Mouse (Mus musculus): Measurements from ENCODE around the gene Magi1. TPM values are rescaled to one million over a fixed set of nuclear protein-coding genes. Genes with fewer than 3 reads are reported as not detected.

Gene Magi1
- total and polyA plus RNA-seq, 3 experiments = not detected

- H3K27ac ChIP-seq (ENCODE audit: control insufficient read depth, low read depth, low read length) = no peak overlapping the region
- no peak overlapping the region for H3K4me3 ChIP-seq (ENCODE audit: control insufficient read depth in 1 of 2, insufficient read depth in 1 of 2, low read depth in 2 of 2, low read length in 2 of 2)
- no peaks in the 10 kb centered on the region for H3K27me3 ChIP-seq (ENCODE audit: control insufficient read depth in 1 of 2, insufficient read depth in 2 of 2, low read length in 2 of 2)
- DNase-seq (ENCODE audit: low read depth, low spot score) = no peak
- no peaks in the 10 kb centered on the region for H3K9me3 ChIP-seq (replicated peaks; ENCODE audit: insufficient read depth, low read length)
- no peaks in the 10 kb centered on the region for H3K79me2 ChIP-seq (ENCODE audit: control insufficient read depth, insufficient read depth, low read length, poor library complexity)
- TF ChIP-seq RCOR1 (IDR thresholded peaks at IDR 0.05; ENCODE audit: low read depth, low read length) (no peak), ELF1 (IDR thresholded peaks at IDR 0.05; ENCODE audit: low read depth, low read length) (no peak), MXI1 (IDR thresholded peaks at IDR 0.05; ENCODE audit: low read depth, low read length) (no peak), EP300 (IDR thresholded peaks at IDR 0.05; ENCODE audit: low read depth in 1 of 2, low read length in 2 of 2) (no peak), ETS1 (IDR thresholded peaks at IDR 0.05; ENCODE audit: low read depth, low read length) (no peak), MEF2A (IDR thresholded peaks at IDR 0.05; ENCODE audit: extremely low read depth, insufficient replicate concordance, low read depth, low read length, poor library complexity, severe bottlenecking) (no peak), NRF1 (IDR thresholded peaks at IDR 0.05; ENCODE audit: insufficient read depth, low read depth, low read length, poor library complexity, severe bottlenecking) (no peak), GATA1 (IDR thresholded peaks at IDR 0.05; ENCODE audit: low read depth, low read length) (no peak)
- H3K36me3 ChIP-seq (ENCODE audit: control insufficient read depth in 1 of 2, insufficient read depth in 2 of 2, low read length in 2 of 2) = no peaks in the 10 kb centered on the region
- no peak overlapping the region for H3K9ac ChIP-seq (ENCODE audit: control insufficient read depth, low read depth, low read length, poor library complexity, severe bottlenecking)
- H3K4me1 ChIP-seq (ENCODE audit: control insufficient read depth in 1 of 2, insufficient read depth in 2 of 2, low read length in 2 of 2) = no peaks in the 10 kb centered on the region
These were observed 29.8 kb downstream of the Magi1 start for GRCm38 (mm10) chr6:94253943-94254342.

- no peak for DNase-seq (ENCODE audit: low read depth, low spot score)
These were observed 32.3 kb downstream of the Magi1 start for GRCm38 (mm10) chr6:94251358-94251945.

More at GRCm38 (mm10) chr6:94251358-94251945, 32.3 kb downstream of the Magi1 start:
- Histone ChIP-seq H3K79me2 (ENCODE audit: control insufficient read depth, insufficient read depth, low read length, poor library complexity) (no peaks in the 10 kb centered on the region), H3K27ac (ENCODE audit: control insufficient read depth, low read depth, low read length) (no peak overlapping the region), H3K9me3 (replicated peaks; ENCODE audit: insufficient read depth, low read length) (no peaks in the 10 kb centered on the region), H3K4me3 (ENCODE audit: control insufficient read depth in 1 of 2, insufficient read depth in 1 of 2, low read depth in 2 of 2, low read length in 2 of 2) (no peak overlapping the region), H3K4me1 (ENCODE audit: control insufficient read depth in 1 of 2, insufficient read depth in 2 of 2, low read length in 2 of 2) (no peaks in the 10 kb centered on the region), H3K36me3 (ENCODE audit: control insufficient read depth in 1 of 2, insufficient read depth in 2 of 2, low read length in 2 of 2) (no peaks in the 10 kb centered on the region), H3K9ac (ENCODE audit: control insufficient read depth, low read depth, low read length, poor library complexity, severe bottlenecking) (no peak overlapping the region), H3K27me3 (ENCODE audit: control insufficient read depth in 1 of 2, insufficient read depth in 2 of 2, low read length in 2 of 2) (no peaks in the 10 kb centered on the region)
- no peak for TF ChIP-seq E2F4 (IDR thresholded peaks at IDR 0.05; ENCODE audit: borderline replicate concordance, low read depth, low read length)
- TF ChIP-seq UBTF (IDR thresholded peaks at IDR 0.05; ENCODE audit: borderline replicate concordance, insufficient read depth, low read depth, low read length) = no peak
- TF ChIP-seq EP300 (IDR thresholded peaks at IDR 0.05; ENCODE audit: low read depth in 1 of 2, low read length in 2 of 2) = no peak
- no peak for TF ChIP-seq GABPA (IDR thresholded peaks at IDR 0.05; ENCODE audit: low read depth, low read length)
- TF ChIP-seq MXI1 (IDR thresholded peaks at IDR 0.05; ENCODE audit: low read depth, low read length) = no peak
- no peak for TF ChIP-seq ETS1 (IDR thresholded peaks at IDR 0.05; ENCODE audit: low read depth, low read length)
- no peak for TF ChIP-seq TBP (IDR thresholded peaks at IDR 0.05; ENCODE audit: low read depth, low read length)
- TF ChIP-seq RAD21 (IDR thresholded peaks at IDR 0.05; ENCODE audit: low read depth, low read length) = no peak
- no peak for TF ChIP-seq RCOR1 (IDR thresholded peaks at IDR 0.05; ENCODE audit: low read depth, low read length)
- no peak for TF ChIP-seq MEF2A (IDR thresholded peaks at IDR 0.05; ENCODE audit: extremely low read depth, insufficient replicate concordance, low read depth, low read length, poor library complexity, severe bottlenecking)
- TF ChIP-seq MYB (IDR thresholded peaks at IDR 0.05; ENCODE audit: low read depth, low read length) = no peak
- TF ChIP-seq SIN3A (IDR thresholded peaks at IDR 0.05; ENCODE audit: low read length) = no peak
- TF ChIP-seq POLR2A (IDR thresholded peaks at IDR 0.05; ENCODE audit: control insufficient read depth in 1 of 2, insufficient read depth in 1 of 2, low read depth in 1 of 2, low read length in 2 of 2, poor library complexity in 1 of 2) = no peak
- TF ChIP-seq CTCF (IDR thresholded peaks at IDR 0.05 in 2 of 3, conservative IDR thresholded peaks at IDR 0.05 in 1 of 3; ENCODE audit: control insufficient read depth in 1 of 3, insufficient read depth in 1 of 3, low read depth in 2 of 3, low read length in 3 of 3, poor library complexity in 1 of 3, severe bottlenecking in 1 of 3) = no peak
- no peak for TF ChIP-seq BHLHE40 (IDR thresholded peaks at IDR 0.05; ENCODE audit: borderline replicate concordance, low read depth, low read length)
- no peak for TF ChIP-seq MAZ (IDR thresholded peaks at IDR 0.05; ENCODE audit: low read depth, low read length)
- TF ChIP-seq GATA1 (IDR thresholded peaks at IDR 0.05; ENCODE audit: low read depth, low read length) = no peak
- TF ChIP-seq KAT2A (conservative IDR thresholded peaks at IDR 0.05; ENCODE audit: low read depth, low read length) = no peak
- TF ChIP-seq ZMIZ1 (IDR thresholded peaks at IDR 0.05; ENCODE audit: low read depth, low read length) = no peak
- no peak for TF ChIP-seq CHD1 (IDR thresholded peaks at IDR 0.05; ENCODE audit: low read depth, low read length)

All from MEL (cell line).